Mouse (Mus musculus) brown adipose tissue, adult 24 weeks (tissue): ENCODE results near the gene Arhgap21. TPM values are rescaled to one million over a fixed set of nuclear protein-coding genes. Genes with fewer than 3 reads are reported as not detected.

Experiments used
- H3K27ac ChIP-seq: fragments of 200-500 bp; replicated peaks from 2 replicates; pipeline ENCODE4 v1.5.1; 2012; ENCODE audit warnings: low read depth, mild to moderate bottlenecking, low read length
- H3K4me1 ChIP-seq: fragments of 200-500 bp; 2 replicates; pipeline ENCODE4 v1.6.1; 2012; ENCODE audit warnings: low read length, mixed read lengths; ENCODE audit not compliant: control insufficient read depth, insufficient read depth, insufficient read length
- H3K4me3 ChIP-seq: fragments of 200-500 bp; 2 replicates; pipeline ENCODE4 v1.5.1; 2012; ENCODE audit warnings: low read depth, mild to moderate bottlenecking, low read length, moderate library complexity; ENCODE audit not compliant: insufficient read depth
- polyA plus RNA-seq: library from polyadenylated mRNA; stranded (reverse); fragments of >200 nt; gene quantifications from 2 replicates; pipeline ENCODE4 v1.2.4, GENCODE M21; 2012; ENCODE audit not compliant: missing spikeins, insufficient read depth, insufficient read length

The Arhgap21 gene
- polyA plus RNA-seq, 1 experiment: 27.0 TPM

GRCm38 (mm10) chr2:20959906-20960667 is 8.6 kb downstream of the Arhgap21 start:
- H3K4me1 ChIP-seq: peaks cover 10% of the 10 kb centered on the region
- H3K27ac ChIP-seq: no peak overlapping the region
- no peak overlapping the region for H3K4me3 ChIP-seq

DNA sequence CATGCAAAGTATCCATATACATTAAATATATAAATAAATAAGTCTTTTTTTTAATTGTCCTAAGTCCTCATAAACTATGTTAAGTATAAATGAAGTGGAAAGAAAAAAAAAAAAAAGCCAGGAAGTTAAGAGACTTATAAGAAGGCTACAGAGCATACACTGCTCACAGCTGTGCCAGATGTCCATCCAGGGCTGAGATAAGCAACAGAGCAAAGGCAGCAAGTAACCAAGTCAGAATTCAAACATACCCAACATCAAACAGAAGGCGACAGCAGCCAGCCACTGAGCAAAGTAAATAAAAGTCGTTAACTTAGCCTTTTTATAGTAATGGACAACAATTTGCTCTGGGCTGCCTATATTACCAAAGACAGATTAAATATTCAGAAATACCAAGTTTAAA is 9.6 kb downstream of the Arhgap21 start:
- Histone ChIP-seq H3K4me1 (peaks cover 10% of the 10 kb centered on the region), H3K27ac (no peak overlapping the region), H3K4me3 (no peak overlapping the region)

DNA sequence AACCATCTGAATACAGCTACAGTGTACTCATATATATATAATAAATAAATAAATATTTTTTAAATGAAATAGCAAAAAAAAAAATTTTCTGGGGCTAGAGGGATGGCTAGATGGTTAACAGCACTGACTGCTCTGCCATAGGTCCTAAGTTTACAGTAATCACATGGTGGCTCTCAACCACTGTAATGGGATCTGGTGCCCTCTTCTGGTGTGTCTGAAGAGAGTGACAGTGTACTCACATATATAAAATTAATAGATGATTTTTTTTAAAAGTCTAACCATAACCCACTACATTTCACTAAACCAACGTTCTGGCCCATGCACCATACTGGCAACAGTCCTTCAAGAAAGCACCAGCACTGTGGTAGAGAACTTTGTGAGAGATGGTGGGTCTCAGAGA is 10.7 kb downstream of the Arhgap21 start:
- Histone ChIP-seq H3K27ac (no peak overlapping the region), H3K4me3 (no peak overlapping the region), H3K4me1 (peaks cover 10% of the 10 kb centered on the region)

DNA sequence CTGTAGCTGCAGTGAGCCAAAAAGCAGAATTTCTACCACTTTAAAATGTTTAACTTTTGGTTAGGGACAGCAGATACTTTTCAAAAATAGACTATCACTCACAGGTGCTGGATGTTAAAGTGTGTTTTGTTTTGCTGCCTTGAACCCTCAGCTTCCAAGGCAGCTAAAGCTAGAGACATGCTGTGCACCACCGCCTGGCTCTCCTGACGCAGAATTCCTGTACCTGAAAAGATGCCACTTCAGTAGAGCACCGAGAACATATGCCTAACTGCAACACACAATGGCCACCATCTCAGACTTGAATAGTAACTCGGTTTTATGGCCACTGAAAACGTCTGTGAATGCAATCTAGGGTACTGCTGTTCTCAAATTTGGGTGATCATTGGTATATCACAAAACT is 12.0 kb downstream of the Arhgap21 start:
- H3K4me1 ChIP-seq: peaks cover under 1% of the 10 kb centered on the region
- H3K27ac ChIP-seq: no peak overlapping the region
- no peak overlapping the region for H3K4me3 ChIP-seq

DNA sequence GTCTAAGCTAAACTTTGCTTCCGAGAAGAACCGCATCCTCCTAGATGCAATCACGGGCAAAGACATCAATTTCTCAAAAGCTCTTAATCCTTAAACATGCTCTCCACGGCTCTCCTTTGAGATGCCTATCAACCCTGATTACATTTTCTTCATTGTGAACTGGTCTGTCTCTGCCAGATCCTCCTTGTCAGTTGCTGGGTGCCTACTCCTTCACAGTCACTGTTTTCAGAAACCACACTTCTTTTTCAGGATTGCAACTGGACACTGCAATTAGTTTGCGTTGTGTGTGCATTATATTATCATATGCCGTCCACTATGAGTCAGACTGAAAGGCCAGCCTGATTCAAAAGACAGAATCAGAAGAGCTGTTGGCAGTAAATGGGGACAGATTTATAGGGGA is 12.7 kb downstream of the Arhgap21 start:
- Histone ChIP-seq H3K4me1 (no peaks in the 10 kb centered on the region), H3K27ac (no peak overlapping the region), H3K4me3 (no peak overlapping the region)

DNA sequence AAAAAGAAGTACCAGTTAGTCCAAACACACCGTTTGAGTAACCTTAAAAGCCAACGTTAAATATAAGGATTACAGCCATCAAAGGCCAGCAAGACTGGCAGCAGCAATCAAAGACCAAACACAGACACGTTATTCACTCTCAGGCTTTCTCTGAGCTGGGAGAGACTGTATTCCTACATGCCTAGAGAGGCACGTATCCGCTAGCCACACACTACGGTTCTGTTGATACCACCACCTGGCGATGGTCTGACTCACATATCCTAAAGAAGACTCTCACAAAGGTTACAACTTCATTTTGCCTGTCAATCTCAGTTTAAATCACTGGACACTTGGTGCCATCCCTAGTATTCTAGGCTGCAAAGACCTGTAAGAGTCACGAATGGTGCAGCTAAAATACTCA is 13.3 kb downstream of the Arhgap21 start:
- Histone ChIP-seq H3K4me3 (no peak overlapping the region), H3K27ac (no peak overlapping the region), H3K4me1 (peaks cover 1% of the 10 kb centered on the region; the same call in 1 of the 2 replicates)

DNA sequence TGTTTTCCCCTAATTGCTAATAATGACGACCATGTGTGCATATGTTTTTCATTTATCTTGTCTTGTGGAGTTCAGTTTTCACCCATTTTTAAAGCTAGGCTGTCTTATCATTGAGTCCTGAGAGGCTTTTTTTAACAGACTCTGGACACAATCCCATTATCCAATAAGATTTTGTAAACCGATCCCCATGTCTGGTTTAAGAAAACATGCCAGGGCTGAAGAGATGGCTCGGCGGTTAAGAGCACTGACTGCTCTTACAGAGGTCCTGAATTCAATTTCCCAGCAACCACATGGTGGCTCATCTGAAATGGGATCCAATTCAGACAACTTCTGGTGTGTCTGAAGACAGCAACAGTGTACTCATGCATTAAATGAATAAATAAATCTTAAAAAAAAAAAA is 16.0 kb downstream of the Arhgap21 start:
- no peak overlapping the region for H3K27ac ChIP-seq
- H3K4me1 ChIP-seq: peaks cover 3% of the 10 kb centered on the region; the same call in 1 of the 2 replicates
- H3K4me3 ChIP-seq: no peak overlapping the region

DNA sequence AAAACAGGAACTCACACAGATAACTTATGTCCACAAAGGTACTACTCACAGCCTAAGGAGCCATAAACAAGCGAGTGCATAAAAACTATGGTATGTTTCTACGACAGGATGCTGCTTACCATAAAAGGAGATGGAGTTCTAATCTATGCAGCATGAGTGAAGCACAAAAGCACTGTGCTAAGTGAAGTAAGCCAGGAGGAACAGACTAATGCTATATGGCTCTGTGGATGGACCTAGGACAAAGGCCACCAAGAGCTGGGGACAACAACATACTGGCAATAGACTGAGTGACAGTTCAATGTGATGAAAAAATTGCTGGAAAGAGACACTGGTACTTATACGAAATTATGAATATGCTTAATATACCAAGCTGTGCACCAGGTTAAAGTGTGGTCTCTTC is 19.5 kb downstream of the Arhgap21 start:
- Histone ChIP-seq H3K4me1 (peaks cover 5% of the 10 kb centered on the region; the same call in 1 of the 2 replicates), H3K27ac (no peak overlapping the region), H3K4me3 (no peak overlapping the region)

- 0 out of 2 replicates have a peak overlapping the region, but pooled peaks have one; percentile 0 for H3K27ac ChIP-seq
- H3K4me1 ChIP-seq: peaks cover 5% of the 10 kb centered on the region; the same call in 1 of the 2 replicates
- H3K4me3 ChIP-seq: no peak overlapping the region
These were observed 21.6 kb downstream of the Arhgap21 start for GRCm38 (mm10) chr2:20947036-20947435.

DNA sequence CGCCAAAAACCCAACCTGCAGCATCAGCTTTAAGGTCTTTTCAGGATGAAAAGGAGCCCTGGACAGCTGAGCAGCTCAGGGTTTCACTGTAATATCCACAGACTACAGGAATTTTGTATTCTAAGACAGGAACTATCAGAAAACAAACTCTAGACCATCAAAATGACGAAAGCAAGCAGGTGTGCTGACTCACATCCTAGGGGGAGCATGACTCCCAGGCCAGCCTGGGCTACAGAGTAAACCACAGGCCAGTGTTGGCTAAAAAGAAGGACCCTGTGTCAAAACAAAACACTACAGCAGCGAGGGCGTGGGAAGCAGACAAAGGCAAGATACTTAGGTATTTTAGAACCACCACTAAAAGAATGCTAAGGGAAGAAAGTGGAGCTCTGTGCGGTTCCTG is 23.1 kb downstream of the Arhgap21 start:
- Histone ChIP-seq H3K27ac (no peak overlapping the region), H3K4me3 (no peak overlapping the region), H3K4me1 (peaks cover 5% of the 10 kb centered on the region; the same call in 1 of the 2 replicates)

DNA sequence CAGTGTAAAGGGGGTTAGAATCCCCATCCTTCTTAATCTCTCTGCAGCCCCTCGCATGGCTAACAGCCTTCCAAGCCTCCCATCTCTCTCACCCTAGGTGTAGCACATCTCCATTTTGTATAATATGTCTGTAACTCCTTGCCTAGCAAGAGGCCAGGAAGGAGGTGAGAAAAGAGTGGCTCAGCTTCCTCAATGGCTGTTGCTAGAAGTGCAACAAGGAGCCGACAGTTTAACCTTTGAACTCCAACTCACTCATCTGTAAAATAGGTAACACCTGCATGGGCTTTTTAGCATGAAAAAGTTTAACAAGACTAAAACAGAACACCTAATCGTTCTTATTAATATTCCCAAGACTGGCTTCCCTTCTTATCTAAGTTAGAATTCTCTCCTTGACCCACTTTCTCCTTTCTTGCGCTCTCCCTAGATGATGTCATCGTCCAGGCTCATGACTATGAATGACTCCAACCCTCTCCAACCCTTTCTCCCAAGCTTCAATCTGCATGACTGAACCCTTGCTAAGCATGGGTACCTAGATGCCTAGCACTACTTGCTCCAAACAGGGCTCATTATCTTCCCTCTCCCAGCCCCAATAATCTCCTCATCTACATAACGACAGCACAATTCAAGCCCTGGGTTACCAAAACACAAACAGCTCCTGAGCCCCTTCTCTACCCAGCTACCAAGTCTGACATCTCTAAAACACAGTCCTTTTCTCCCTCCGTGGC is 24.8 kb downstream of the Arhgap21 start:
- Histone ChIP-seq H3K4me3 (no peak overlapping the region), H3K4me1 (peaks cover 11% of the 10 kb centered on the region), H3K27ac (no peak overlapping the region)

GRCm38 (mm10) chr2:20943222-20943621 is 25.5 kb downstream of the Arhgap21 start:
- Histone ChIP-seq H3K27ac (no peak overlapping the region), H3K4me3 (no peak overlapping the region), H3K4me1 (peaks cover 11% of the 10 kb centered on the region)

DNA sequence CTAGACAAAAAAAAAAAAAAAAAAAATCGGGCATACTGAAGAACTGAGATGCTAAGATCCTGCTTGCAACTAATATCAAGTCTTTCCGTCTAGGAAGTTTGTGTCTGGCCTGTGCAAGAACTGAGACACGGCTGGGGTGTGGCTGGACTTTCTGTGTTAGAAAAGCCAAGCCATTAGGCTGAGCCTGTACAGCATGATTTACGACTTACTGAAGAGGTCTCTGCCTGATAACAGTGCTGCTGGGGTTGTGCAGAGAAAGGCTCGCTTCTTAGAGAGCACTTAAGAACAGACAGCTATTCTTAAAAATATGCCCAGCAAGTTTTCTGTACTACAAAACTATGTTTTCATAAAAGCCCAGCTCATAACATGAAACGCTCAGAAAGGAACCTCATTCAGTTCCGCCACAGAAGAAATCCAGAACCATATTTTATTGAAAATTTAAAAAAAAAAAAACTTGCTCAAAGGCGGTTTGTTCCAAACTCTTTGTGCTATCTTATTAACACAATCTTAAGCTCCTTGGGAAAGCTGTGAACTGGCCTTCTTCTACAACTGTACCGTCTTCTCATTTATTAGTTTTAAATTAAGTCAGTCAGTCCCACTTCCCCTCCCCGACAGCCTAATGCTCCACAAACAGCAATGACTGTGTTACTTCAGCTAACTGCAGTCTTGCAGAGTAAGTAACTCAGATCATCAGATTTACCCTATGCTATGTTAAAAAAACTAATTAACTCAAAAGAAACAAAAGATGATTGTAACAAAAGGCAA is 26.1 kb downstream of the Arhgap21 start:
- no peak overlapping the region for H3K27ac ChIP-seq

GRCm38 (mm10) chr2:20941105-20941504 is 27.6 kb downstream of the Arhgap21 start:
- Histone ChIP-seq H3K4me1 (peaks cover 11% of the 10 kb centered on the region), H3K4me3 (no peak overlapping the region), H3K27ac (no peak overlapping the region)

More for the DNA sequence above, 26.1 kb downstream of the Arhgap21 start:
- Histone ChIP-seq H3K4me1 (peaks cover 11% of the 10 kb centered on the region), H3K4me3 (no peak overlapping the region)

GRCm38 (mm10) chr2:20939367-20939766 is 29.3 kb downstream of the Arhgap21 start:
- Histone ChIP-seq H3K27ac (no peak overlapping the region), H3K4me1 (peaks cover 11% of the 10 kb centered on the region)

More at GRCm38 (mm10) chr2:20939367-20939766, 29.3 kb downstream of the Arhgap21 start:
- no peak overlapping the region for H3K4me3 ChIP-seq
